Mouse (Mus musculus): ENCODE data around the gene Invs. TPM values are rescaled to one million over a fixed set of nuclear protein-coding genes. Genes with fewer than 3 reads are reported as not detected.
A peak's percentile ranks its signal among the peaks of the same experiment; 100 is the strongest.

Invs gene
- total RNA-seq, 2 experiments from 2014 or later, result 2.5 to 2.8 TPM

DNA sequence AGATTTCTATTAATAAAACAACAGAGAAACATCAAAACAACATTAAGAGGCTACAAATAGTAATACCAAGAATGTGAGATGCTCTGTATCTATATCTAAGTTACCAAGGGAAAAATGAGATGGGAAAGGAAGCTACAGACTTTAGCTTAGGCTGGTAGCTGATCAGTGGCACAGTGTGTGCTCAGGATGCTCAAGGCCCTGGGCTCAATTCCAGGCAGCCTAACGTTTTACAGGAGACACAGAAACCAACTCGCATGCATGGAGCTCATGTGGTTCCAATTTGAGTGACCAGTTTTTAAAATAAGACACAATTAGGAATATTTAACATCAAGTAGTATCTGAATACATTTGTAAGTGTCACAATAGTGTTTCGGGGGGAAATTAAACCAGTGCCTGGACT, 3.8 kb upstream of the Invs start:
- Histone ChIP-seq H3K27ac (no peak overlapping the region), H3K4me3 (no peak overlapping the region)
- TF ChIP-seq CTCF (IDR thresholded peaks at IDR 0.05), result no peak
- peak; percentile 28 for DNase-seq
- intact Hi-C loops (cut with DNase I), result loop anchor here (5.0 kb wide), 1 partner anchor 48 kb away; no protein-coding TSS in a partner anchor

DNA sequence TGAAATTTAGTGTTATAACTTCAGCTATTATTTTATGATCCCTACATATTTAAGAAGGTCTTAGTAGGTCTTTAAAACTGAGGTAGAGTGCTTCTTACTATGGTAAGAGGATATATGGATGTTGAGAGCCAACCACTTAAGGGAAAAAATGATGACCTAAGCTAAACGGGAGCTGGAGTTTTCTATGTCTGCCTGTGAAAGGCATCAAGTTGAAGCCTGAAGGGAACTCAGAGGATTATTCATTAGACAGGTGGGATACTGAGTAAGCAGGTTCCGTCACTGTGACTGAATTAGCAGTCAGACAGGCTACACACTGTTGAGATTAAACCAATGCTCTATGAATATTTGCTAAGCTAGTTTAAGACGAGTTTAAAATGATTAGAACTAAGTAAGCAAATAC, 2.5 kb upstream of the Invs start:
- TF ChIP-seq CTCF (IDR thresholded peaks at IDR 0.05), result no peak
- H3K27ac ChIP-seq, result peak overlapping the region; percentile 28
- intact Hi-C loops (cut with DNase I), result loop anchor here (5.0 kb wide), 1 partner anchor 50 kb away; no protein-coding TSS in a partner anchor
- no peak for DNase-seq
- H3K4me3 ChIP-seq, result no peak overlapping the region

DNA sequence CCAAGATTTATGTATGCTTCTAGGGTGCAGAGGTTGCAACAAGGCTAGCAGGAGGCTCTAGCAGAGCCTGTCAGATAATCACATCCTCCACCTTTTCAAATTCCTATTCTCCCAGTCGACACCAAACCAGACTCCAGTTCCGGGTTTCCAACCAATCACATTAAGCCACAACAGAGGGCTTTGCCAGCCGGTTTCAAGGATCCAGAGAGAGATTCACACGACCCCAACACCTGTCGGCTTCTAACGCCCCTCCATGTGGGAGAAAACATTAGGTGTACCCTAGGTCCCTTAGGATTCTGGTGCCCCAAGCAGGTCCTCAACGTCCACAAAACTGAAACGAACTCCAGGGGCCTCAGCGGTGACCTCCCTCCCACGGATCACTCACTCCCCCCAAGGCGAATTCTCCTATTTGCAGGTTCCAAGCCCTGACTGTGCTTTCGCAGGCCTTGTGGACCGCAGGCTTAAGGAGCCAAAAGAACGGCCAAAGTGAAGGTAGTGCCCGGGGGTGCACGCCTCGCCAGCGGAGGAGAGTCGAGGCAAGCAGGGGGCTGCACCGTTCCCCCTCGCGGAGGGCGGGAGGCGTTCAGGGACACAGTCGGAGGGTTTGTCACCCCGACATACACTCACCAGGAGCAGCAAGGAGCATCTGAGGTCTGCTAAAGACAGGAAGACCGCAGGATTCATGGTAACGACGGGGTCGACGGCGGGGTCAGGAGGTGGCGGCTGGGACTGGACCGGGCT, 633 bp upstream of the Invs start:
- Histone ChIP-seq H3K4me3 (peak overlapping the region; percentile 77), H3K27ac (peak overlapping the region; percentile 95)
- no peak for TF ChIP-seq CTCF (IDR thresholded peaks at IDR 0.05)
- intact Hi-C loops (cut with DNase I), result loop anchor here (2.0 to 5.0 kb wide), 2 partner anchors 52 to 804 kb away; partner anchors contain the start of genes Alg2 and Sec61b
- DNase-seq, result no peak

DNA sequence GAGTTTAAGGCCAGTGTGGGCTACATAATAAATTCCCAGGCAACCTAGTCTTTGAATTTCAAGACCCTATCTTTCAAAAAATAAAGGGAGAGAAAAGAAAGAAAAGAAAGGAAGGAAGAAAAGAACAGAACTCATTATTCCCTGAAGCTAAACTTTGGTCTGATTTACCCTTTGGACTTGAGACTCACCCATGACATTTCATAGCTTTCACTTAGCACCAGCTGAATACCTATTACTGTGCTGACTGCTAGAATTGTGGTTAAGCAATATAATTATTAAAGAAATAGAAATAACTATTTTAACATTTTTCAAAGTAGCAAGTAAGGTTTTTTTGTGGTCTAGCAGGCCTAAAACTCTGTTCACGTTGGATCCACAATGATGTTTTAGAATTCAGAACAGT, 1.6 kb downstream of the Invs start:
- Histone ChIP-seq H3K4me3 (peak overlapping the region; percentile 54), H3K27ac (peak overlapping the region; percentile 95; the same call in 1 of the 2 replicates)
- intact Hi-C loops (cut with DNase I), result no loop called here
- DNase-seq, result no peak
- TF ChIP-seq CTCF (IDR thresholded peaks at IDR 0.05), result no peak

DNA sequence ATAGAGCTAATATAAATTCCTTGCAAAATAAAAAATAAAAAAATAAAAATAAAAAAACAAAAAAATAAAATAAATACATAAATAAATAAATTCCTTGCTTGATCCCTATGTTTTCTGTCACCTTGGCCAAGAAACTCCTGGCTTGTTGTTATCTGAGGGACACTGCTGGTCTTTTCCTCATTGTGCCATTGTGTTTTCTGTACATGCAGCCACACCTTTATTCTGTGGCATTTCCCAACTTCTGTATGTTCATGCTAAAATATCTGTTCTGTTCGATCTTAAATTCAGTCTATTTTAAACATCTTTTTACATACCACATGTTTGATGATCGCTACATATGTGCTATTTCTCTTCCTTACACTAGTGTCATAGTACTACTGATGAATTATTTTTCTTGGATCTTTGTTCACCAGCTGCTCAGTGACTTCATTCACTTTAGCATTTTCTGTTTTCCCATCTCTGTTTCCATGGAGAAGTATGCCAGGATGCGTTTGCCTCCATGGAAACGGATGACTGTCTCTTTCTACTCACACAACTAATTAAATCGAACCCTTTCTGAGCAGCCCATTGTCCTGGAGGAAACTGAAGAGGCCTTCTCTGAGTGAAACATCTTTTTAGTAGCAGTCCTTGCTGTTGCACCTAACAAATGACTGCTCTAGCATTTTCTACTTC, 7.7 kb downstream of the Invs start:
- no peak for DNase-seq
- intact Hi-C loops (cut with DNase I), result no loop called here
- Histone ChIP-seq H3K27ac (no peak overlapping the region), H3K4me3 (no peak overlapping the region)
- TF ChIP-seq CTCF (IDR thresholded peaks at IDR 0.05), result no peak

DNA sequence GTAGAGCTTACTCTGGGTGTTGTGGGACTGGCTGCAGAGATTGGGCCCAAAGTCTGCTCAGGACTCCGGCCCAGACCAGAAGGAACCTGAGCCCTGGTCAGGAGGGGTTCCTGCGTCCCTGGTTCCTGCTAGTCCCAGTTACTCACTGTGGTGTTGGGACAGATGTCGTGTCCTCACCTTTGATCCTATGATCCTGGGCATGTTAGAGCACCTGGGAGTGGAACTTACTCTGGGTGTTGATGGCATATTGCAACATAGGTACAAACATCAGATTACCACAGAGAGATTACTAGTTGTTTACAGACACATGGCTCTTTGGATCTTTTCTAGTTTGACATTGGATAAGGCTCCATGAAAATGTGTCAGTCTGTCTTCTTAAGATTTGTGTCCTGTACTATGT, 35.3 kb downstream of the Invs start:
- Histone ChIP-seq H3K4me3 (no peak overlapping the region), H3K27ac (no peak overlapping the region)
- DNase-seq, result no peak
- TF ChIP-seq CTCF (IDR thresholded peaks at IDR 0.05), result no peak
- intact Hi-C loops (cut with DNase I), result no loop called here

DNA sequence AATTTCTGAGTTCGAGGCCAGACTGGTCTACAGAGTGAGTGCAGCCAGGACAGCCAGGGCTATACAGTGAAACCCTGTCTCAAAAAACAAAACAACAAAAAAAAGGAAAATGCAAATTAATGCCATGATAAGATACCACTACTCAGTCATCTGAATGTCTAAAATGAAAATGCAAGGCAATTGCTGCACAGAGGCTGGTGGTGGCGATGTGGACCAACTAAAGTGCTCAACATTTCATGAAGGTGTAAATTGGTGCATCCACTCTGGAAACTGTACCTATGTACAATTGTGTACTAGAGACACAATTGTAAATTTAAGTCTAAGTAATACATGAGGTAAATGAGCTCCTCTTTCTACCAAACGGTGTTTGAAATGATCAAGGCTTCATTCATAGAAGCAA, 36.5 kb downstream of the Invs start:
- no peak for TF ChIP-seq CTCF (IDR thresholded peaks at IDR 0.05)
- Histone ChIP-seq H3K4me3 (no peak overlapping the region), H3K27ac (no peak overlapping the region)
- intact Hi-C loops (cut with DNase I), result no loop called here
- DNase-seq, result no peak

DNA sequence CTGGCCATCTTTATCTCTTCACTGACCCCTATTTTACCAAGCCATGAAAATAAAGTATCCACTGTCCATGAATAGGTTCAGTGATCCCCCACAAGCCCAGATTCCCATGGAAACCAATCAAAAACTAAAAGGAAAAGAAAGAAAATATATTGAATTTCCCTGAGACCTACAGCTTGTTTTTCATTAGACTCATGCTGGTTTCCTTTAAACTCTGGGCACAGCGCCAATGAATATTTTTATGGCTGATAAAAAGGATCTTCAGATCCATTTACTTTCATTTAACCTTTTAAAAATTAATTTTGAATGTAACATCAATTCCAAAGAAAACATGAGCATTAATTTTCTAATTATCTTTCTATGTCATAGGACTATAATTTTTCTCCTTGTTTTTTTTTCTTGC, 41.7 kb downstream of the Invs start:
- intact Hi-C loops (cut with DNase I), result no loop called here
- no peak for TF ChIP-seq CTCF (IDR thresholded peaks at IDR 0.05)

DNA sequence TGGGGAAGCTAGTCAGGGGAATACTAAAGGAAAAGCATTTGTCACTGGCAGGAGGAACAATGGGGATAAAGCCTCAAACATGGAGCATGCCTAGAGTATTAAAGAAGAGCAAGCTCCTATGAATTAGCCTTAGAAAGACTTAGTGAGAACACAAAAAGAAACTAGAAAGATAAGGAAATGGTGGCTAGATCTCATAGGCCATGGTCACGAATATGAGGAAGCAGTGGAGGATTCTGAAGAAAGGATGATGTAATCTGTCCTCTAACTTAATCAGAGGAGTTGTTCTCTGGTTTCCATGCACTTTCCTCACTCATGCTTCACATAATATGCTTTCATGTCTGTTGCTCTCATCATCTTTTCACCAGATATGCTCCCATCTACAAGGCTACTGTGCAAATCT, 42.5 kb downstream of the Invs start:
- intact Hi-C loops (cut with DNase I), result no loop called here
- TF ChIP-seq CTCF (IDR thresholded peaks at IDR 0.05), result no peak
- no peak overlapping the region for H3K4me3 ChIP-seq
- H3K27ac ChIP-seq, result no peak overlapping the region
- DNase-seq, result no peak

More for the DNA sequence above, 41.7 kb downstream of the Invs start:
- DNase-seq, result no peak
- Histone ChIP-seq H3K4me3 (no peak overlapping the region), H3K27ac (no peak overlapping the region)

DNA sequence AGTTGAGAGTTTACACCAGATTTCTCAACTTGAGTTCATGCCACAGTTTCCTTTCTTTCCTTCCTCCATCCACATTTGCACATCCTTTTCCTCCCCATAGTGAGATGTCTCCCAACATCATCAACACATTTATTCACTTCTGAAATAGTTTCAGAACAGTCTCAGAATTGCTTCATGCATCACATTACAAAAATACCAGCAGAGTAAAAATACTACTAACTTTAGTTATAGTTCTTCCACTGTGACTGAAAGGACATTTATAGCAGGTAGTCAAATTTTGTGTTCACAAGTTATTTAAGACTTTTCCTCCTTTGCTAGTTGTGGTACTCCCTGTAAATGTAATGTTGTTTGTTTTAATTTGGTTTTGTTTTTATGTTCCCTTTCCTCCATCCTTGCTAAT, 47.6 kb downstream of the Invs start:
- TF ChIP-seq CTCF (IDR thresholded peaks at IDR 0.05), result no peak

DNA sequence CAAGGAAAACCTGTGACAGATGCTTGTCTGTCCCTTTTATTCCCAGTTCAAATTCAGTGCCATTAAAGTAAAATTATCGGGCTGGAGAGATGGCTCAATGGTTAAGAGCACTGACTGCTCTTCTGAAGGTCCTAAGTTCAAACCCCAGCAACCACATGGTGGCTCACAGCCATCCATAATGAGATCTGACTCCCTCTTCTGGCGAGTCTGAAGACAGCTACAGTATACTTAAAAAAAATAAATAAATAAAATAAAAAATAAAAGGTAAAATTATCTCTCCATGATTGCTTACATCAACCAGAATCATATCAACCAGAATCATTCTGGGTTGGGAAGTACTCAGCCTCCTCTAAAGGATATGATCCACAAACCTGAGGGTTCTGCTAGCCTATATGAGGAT, 48.5 kb downstream of the Invs start:
- no peak for TF ChIP-seq CTCF (IDR thresholded peaks at IDR 0.05)
- no peak for DNase-seq
- no peak overlapping the region for H3K27ac ChIP-seq
- no peak overlapping the region for H3K4me3 ChIP-seq
- intact Hi-C loops (cut with DNase I), result no loop called here

More for the DNA sequence above, 47.6 kb downstream of the Invs start:
- no peak for DNase-seq
- Histone ChIP-seq H3K27ac (no peak overlapping the region), H3K4me3 (no peak overlapping the region)
- intact Hi-C loops (cut with DNase I), result no loop called here

DNA sequence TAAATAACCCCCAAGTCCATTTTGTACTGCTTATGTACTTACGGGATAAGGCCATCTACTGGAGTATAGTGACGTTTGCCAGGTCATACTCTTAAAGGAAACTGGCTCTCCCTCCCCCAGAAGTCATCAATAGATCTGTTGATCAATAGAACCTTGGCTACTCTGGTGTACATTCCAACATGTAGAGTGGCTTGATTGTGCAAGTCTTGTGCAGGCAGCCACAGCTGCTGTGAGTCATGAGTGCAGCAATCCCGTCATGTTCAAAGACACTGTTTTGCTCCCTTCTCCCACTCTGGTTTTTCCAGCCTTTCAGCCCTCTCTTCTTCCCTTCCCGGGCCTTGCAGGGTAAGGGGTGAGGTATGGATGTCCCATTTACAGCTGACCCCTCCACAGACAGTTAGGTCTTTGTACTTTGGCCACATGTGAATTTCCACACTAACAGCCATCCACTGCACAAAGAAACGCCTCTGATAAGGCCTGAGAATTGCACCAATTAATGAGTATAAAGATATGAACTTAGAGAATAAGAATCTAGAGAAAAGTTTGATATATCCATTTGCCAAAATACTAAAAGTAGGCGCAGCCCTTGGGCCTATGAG, 53.0 kb downstream of the Invs start:
- Histone ChIP-seq H3K4me3 (no peak overlapping the region), H3K27ac (no peak overlapping the region)
- TF ChIP-seq CTCF (IDR thresholded peaks at IDR 0.05), result no peak
- DNase-seq, result no peak
- intact Hi-C loops (cut with DNase I), result no loop called here
